Mouse (Mus musculus) retina, embryonic 14.5 days (tissue): ENCODE results near the gene Abcc4.

Experiments
- DNase-seq: peaks from one replicate; pipeline ENCODE4 v3.0.0-alpha.2; 2015; ENCODE audit warnings: low spot score

Gene Abcc4

DNA sequence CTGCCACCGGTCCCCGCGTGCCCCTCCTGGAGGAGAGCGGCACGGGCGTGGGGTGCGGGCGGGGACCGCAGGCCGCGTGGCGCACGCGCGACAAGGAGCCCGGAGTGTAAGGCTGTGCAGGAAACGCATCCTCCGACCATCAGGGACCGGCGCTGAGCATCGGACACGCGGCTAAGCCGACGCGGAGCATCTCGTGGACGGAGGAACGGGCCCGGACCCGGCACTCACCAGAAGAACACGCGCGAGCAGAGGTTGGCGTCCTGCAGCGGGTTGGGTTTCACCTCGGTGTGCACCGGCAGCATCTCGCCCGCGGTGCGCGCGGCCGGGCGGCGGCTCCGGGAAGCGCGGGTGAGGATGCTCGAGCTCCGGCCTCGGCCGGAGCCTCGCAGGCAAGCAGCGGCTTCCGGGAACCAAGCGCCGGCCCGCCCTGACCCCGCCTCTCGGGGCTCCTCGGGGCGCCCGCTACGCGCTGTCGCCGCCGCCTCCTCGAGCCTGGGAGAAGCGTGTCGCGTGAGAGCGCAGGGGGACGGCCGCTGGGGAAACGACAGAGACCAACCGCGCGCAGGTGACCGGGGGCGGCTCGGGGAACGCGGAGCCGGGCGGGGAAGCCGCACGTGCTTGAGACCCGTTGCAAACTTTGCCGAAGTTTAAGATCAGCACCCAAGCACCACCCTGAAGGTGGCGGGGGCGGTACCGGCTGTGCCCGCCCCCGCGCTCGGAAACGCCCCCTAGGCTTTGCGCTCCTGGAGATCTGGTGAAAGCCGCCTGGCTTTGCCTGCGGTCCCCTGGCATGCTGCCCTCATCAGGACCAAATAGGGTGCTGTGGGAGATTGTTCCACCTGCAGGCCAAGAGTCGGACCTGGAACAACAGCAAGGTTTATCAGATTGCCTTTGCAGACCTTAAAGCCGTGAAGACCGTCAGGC is at the start of gene Abcc4:
TSS of gene Abcc4 (minus strand) at position 412 of the 924 bp plus-strand sequence.
- DNase-seq = peak; percentile 62

DNA sequence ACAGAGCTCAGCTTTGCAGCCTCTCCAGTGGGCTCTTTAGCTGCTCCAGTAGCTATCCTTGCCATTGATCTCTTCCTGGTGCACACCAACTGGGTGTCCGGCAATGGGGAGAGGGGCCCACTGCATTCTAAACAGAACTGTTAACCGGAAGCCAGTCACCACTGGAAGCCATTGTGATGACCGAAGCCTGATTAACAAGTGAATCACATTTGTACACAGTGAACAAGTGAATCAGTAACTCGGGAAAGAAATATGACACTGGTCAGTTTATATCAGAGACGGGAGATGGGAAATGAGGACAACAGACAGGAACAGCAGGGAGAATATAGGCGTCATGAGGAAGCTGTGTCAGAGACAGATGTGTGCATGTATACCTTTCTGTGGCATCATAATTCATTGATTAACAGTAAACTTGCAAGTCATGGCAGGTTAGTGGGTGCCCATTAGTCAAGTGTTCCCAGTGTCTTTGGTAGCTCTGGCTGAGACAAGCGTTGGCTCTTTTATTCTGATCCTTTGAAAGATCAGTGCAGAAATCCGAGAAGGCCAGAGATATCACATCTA is 45.3 kb upstream of the Abcc4 start:
- no peak for DNase-seq

DNA sequence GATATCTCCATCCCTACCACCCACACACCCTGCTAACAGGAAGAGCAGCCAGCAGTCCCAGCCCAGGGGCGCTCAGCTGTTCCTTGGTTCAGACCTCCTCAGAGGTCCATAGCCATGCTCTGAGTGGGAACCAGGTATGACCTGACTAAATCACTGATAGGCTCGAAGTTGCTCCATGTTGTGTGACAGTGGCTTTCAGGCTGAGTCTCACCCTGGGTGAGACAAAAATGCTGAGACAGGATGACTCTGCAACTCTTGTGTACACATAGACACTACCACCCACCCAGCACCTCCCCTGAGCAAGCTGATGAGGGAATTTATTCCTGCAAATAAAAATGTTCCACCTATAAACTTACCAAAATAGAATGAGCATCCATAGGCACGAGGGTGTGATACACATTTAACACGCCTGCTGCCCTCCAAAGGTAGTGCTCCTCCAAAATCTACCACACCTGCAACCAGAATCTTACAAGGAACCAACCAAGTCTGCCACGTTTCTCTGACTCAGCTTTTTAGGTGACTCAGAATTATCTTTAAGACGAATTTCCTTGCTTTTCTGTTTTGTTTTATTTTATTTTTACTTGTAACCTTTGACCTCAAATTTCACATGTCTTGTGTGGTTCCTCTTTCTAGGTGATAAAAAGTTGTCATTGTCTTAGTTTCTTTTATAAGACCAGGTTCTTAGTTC is 44.6 kb upstream of the Abcc4 start:
- no peak for DNase-seq

DNA sequence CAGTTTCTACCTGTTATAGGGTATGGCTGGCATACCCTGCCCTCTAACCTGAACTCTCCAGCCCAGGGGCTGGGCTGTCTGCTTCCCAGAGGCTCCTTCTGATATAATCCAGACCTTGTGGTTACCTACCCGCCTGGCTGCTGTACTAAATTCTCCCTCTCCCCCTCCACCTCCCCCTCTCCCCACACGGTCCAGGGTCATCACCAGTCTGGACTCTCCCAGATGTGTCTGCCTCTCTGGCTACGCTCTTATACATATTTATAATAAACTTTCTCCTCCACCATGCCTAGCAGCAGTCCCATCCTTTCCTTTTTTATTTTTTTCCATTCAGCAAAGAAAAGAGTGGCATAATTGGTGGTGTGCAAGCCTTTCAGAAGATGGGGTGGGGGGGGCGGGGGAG is 43.7 kb upstream of the Abcc4 start:
- DNase-seq = no peak

DNA sequence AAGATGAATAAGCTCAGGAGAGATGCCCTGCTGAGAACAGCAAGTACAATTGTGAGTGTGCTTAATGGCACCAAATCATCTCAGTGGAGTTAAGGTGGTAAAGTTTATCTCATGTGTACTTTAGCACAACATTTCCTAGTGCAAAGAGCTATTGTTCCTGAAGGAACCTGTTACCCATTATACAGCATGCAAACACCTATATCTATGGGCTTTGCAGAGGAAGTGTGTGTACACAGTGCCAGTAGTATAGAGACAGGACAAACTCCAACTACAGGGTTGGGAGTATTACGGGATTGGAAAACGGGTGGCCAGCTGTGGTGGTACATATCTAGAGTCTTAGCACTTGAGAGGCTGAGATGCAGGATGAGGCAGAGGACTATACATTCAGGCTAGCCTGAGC is 43.0 kb upstream of the Abcc4 start:
- DNase-seq = no peak

DNA sequence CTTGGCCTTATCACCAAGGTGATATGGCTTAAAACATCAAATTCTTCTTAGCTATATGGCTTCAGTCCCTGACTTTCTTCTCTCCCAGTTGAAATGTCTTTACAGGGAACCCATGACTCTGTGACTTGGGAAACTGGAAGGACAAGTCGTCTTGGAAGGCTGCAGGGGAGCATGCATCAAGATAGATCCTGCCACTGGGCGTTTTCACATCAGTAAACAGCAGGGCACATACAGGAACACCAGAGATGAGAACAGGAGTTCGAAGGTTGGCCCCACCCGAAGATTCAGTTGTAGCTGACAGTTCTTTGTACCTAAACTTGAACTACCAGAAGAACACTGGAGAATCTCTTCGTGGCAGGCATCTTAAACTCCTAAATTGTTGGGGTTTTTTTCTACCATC is 36.8 kb upstream of the Abcc4 start:
- no peak for DNase-seq

DNA sequence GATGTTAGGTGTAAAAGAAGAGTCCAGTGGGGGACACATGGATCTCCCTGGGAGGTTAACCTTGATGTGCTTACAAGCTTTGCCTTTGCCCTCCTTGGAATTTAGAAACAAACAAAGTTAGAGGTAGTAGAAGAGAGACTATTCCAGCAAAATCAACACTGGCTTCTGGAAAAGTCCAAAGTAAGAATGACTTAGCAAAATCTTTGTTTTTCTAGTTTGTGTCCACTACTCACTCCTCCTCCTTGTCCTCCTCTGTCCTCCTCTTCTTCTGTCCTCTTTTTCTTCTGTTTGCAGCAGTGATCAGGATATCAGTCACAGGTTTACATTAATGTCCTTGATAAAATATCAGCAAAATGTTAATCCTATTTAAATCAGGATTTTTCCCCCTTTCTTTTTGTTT is 35.8 kb upstream of the Abcc4 start:
- DNase-seq = no peak

DNA sequence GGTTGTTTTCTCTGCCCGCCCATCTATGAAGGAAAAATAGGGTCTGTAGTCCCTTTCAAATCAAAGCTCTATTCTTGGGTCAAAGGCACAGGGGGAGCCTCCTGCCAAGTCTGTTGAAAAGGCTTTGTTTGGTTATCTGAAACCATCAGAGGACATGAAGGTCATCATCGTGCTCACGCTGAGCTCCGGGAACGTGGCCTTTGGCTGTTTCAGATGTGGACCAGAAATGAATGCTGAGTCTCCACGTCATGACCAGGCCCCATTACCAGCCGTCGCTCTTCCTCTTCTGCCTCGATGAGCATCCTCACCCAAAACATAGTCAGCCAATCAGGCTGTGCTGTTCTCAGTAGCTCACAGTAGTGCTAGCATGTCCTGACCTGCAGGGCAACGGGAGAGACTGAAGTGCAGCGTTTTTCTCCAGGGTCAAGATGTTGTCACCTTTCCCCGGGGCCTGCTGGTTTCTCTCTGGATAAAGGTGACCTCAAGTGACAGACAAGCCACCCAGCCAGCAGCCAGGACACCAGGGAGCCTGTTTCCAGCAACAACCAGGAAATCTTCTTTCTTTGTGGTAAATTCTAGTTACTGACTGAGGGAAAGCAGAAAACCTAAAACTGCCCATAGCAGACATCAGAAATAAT is 31.4 kb upstream of the Abcc4 start:
- DNase-seq = peak; percentile 22

DNA sequence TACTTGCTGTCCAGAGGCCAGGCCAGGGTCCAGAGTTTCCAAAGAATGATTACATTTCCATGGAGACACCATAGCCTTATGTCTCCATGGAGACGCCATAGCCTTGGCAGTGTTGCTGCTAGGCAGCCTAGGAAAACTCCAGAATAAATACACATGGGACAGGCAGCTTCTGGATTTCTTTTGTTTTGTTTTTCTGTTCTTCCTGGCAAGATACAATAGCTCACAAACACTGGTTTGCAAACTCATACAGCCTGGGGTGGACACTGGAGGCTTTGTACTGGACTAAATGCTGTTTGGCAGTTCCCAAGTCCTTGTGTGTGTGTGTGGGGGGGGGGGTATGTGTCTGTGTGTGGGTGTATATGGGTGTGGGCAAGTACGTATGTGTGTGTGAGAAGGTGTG is 29.1 kb upstream of the Abcc4 start:
- peak; percentile 57 for DNase-seq

DNA sequence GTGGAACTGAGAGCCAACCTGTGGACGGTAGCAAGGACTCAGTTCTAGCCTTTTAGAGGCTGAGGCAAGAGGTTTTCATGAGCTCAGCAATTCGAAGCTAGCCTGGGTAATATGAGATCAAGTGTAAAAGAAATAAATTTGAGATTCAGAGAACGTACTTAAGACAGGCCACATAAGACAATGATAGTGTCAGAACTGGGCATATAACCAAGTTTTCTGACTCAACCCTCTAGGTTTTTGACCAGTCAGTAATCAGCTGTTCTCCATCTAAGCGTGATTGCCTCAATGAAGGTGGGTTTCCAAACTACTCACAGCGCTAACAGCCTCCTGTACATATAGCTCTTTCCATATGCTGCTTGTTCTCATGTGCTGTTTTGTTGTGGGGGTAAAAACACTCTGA is 27.1 kb upstream of the Abcc4 start:
- DNase-seq = no peak

DNA sequence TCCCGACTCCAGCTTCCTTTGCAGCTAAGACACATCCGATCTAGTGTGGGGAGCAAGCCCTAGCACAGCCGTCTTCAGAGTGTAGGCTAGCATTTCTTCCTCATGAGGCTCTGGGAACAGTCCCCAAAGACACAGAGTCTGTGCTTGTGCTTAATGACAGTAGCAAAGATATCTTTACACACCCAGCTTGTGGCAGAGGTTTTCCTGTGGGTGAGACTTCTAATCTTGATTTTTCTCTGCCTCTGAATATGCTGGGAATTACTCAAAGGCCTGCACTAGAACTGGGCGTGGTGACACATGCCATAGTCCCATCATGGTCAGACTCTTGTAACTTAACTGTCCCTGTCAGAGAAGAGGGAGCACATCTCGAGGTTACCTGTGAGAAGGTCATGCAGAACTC is 24.6 kb upstream of the Abcc4 start:
- DNase-seq = no peak

DNA sequence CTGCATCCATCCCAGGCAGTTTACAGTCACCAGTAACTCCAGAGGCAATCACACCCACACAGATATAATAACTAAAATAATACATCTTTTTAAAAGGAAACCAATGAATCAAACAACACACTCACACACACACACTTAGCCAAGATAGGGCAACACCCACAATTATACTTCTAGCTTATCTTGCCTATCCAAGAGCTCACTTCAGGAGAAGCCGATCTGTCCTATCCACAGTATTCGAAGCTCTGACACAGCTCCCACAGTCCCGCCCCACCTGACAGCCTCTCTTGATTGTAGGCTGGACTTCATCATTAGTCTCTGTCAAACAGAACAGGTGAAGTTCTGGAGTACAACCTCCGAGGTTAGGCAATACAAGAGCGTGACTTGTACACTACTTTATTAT is 19.4 kb upstream of the Abcc4 start:
- no peak for DNase-seq

DNA sequence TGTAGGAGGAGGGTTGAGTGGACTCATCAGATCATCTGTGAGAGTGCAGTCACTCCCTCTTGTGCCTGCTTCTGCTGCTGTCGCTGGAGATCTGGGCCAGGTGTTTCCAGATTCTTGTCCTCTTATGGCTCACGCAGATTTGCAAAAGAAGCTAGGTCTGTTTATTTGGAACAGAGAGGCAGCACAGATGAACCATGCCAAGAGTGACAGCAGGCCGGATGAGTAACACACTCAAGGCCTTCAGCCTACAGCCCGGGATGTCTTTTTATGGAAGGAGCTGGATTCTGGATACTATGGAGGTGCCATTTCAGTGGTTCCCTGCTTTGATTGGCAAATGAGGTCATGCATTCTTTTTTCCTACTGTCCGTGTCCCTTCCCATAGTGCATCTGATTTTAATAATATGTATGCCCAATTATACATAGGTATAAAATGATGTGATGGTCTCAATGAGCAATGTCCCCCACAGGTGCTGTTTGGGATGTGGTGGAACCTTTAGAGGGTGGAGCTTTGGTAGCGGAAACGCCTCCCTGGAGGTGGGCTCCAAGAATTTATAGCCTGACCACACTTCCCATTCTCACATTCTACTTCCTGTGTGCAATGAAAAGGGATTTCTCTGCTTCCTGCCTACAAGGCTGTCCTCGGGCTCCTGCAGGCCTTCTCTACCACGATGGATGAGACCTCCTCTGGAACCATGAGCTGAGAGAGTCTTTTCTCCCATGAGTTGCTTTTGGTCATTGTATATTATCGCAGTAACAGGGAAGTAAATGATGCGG is 18.1 kb upstream of the Abcc4 start:
- DNase-seq = no peak

DNA sequence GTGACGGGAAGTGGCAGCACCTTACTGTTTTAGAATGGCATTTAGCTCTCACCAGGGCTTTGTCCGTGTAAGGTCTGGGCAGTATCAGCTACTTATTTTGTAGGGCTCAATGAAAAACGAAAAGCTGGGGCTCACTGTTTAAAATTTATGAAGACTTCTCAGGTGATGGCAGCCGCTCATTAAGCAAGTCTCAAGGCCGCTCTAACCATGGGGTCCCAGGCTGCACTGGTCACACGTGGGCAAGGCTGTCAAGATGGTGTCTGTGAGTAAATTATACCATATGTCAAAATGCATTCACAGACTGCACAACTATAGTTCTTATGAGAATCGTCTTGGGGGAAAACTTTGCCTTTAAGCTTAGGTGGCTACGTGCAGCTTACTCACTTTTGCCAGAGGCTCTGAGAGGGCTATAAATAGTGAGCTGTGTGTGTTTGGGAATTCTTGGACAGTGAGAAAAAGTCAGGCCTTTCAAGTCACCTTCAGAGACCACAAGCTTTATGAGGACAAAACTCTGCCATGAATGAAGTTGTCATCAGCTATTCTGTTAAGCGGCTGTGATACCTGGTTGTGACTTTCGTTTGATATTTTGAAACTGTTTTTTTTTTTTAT is 13.7 kb upstream of the Abcc4 start:
- DNase-seq = no peak

DNA sequence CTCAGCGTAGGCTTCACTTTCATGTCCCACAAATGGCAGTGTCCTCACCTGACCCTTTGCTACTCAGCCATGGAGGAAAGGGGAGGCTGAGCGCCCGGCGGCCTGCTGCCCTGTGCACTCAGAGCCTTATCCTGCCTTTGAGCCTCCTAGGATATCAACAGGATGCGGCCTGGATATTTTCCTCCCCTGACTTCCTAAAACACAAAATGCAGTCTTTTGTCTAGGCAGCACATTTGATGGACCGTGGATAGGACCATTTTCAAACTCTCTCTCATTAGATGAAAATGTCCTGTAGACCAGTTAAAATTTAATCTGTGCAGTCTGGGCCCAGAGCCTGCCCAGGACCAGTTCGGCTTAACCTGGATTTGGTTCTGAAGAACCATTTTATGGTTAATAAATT is 12.6 kb upstream of the Abcc4 start:
- no peak for DNase-seq

DNA sequence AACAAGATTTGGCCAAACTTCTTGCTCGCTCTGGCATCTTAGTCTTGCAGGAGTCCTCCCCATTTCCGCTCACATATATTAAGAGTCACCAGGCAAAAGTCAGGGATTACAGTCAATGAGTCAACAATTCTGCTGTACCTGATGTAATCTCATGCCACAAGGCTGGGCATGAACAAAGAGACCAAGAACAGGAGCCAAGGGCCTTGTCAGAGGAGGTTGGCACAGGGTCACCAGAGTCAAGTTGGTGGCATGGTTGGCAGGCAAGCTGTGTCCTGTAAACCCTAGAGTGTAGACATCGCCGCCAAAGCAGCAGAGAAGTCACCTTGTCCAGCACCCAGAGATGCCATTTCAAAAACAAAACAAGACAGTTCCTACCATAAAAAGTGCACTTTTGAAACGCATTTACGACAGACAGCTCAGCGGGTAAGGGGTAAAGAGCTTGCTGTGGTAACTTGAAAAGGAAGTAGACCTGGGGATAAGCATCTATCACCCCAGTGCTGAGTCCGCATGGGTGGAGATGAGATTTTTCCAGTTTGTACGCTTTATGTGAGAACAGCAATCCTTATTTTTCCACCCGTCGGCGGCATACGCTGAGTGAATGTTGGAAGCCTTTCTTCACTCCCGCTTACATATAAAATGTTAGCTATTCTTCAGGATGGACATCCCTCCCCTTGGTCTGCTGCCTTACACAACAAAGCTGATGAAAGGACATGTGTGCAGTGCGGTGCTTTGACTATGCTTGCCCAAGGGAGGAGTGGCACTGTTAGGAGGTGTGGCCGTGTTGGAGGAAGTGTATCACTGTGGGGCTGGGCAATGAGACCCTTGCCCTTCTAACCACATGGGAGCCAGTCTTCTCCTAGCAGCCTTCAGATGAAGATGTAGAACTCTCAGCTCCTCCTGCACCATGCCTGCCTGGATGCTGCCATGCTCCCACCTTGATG is 10.6 kb upstream of the Abcc4 start:
- DNase-seq = no peak

DNA sequence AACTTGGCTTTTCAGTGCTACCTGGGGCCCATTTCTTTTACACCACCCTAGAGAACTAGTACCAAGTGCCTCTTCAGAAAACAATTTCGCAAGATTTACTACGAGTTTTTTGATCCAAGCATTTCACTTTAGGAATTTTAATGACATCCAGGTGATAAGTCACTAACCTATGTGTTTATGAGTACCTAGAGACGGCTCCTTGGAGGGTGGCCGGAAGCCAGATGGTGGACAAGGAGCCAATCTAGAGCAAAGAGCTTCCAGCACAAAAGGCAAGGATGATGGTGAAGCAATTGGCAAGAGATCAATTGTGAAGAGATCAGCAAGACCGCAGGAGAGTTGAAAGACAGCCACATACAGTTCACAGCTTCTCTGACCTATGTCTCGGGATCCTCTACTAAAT is 8.7 kb upstream of the Abcc4 start:
- no peak for DNase-seq

DNA sequence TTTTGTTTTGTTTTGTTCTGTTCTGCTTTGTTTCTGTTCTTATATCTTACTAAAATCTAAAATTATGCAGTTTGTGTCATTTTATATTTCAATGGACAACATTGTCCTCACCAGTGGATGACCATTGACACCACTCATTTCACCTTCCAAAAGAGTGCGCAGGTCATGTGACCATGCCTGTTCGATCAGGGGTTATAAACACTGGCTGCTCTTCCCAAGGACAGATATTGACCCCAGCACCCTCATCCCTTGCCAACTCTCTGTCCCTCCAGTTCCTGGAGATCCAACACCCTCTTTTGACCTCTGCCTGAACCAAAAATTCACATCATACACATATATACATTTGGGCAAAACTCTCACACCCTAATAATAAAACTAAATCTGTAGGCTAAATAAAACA is 8.3 kb upstream of the Abcc4 start:
- DNase-seq = no peak

DNA sequence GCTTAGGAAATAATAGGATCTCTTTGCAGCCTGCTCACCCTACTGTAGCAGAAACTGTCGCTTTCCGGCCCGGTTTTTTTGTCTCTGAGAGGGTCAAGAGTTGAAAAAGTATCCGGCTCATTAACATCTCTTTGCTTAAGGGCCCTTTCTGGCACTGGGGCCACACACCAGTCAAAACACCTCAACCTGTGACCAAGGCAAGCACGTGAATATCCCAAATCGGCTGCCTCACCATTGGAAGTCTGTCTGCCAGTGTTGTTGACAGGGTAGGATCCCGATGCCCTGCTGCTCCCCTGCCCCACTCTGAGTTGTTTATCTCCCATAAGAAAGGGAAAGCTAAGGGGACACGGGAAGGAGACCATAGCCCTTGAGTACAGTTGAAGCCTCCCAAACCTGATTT is 7.8 kb upstream of the Abcc4 start:
- DNase-seq = no peak

DNA sequence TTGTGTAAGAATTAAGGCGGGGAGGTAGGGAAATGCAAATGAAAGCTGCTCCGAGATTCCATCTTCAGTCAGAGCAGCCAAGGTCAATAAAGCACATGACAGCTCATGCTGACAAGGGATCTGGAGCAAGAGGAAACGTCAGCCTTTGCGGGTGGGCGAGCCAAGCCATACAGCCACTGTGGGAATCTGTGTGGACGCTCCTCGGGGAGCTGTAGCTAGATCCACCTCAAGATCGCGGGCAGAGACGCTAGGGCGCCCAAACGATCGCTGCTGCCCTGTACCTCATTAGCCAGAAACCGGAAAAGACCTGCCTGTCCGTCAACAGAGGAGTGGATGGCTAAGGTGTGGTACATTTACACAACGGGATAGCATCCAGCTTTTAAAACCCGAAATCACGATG is 7.4 kb upstream of the Abcc4 start:
- peak; percentile 53 for DNase-seq
